Comparison of ENCODE assay signal across 8 mouse cellular contexts in genomic region chr12:40680551-40680950, GRCm38 (mm10).
DNase-seq lines count a peak whose midpoint lies in the region; ATAC-seq lines count a peak whose summit lies in the region.

No protein-coding gene starts in this region.

- H3K9me3 ChIP-seq in heart, embryonic 10.5 days = no peaks in the 10 kb centered on the region

- H3K4me1 ChIP-seq in heart, embryonic 10.5 days = no peaks in the 10 kb centered on the region

- no peaks in the 10 kb centered on the region; the same call in 1 of the 2 replicates for H3K36me3 ChIP-seq in heart, embryonic 10.5 days

- WGBS in heart, embryonic 10.5 days = 94% methylated on average over 1 of the region's 1 CpGs

- no peak for ATAC-seq in cerebellum, adult (ENCODE audit: insufficient number of reproducible peaks, low FRiP score, low TSS enrichment)

- peak; percentile 36 to 51 for DNase-seq in heart, adult 18-20 months
- no peak for DNase-seq in heart, embryonic 10.5 days (ENCODE audit: low spot score)
- DNase-seq in urinary bladder, postnatal 14 days (ENCODE audit: low spot score) = peak; percentile 34
- DNase-seq in urinary bladder, postnatal 10 days (ENCODE audit: low spot score) = no peak
- DNase-seq in c-Kit-positive CD71-negative TER-119-negative erythroid progenitor cells, embryonic 14.5 days (ENCODE audit: low read depth) = peak; percentile 47
- peak; percentile 74 for DNase-seq in kidney, adult 9 months
- peak; percentile 38 for DNase-seq in mesoderm, embryonic 11.5 days (ENCODE audit: low read depth, low spot score)

- H3K4me3 ChIP-seq in heart, embryonic 10.5 days = no peak overlapping the region

- H3K27ac ChIP-seq in heart, embryonic 10.5 days = no peak overlapping the region

- no peaks in the 10 kb centered on the region for H3K27me3 ChIP-seq in heart, embryonic 10.5 days (ENCODE audit: insufficient read depth, poor library complexity, severe bottlenecking)

Comparison
In these comparisons a context has a peak if more than half of its experiments do, and no peak if none do; other contexts are left out.
1. DNase-seq: peak in heart, adult 18-20 months (2 of 2), urinary bladder, postnatal 14 days (single experiment), c-Kit-positive CD71-negative TER-119-negative erythroid progenitor cells, embryonic 14.5 days (single experiment), kidney, adult 9 months (single experiment) and mesoderm, embryonic 11.5 days (single experiment); none in heart, embryonic 10.5 days (single experiment) and urinary bladder, postnatal 10 days (single experiment).